Mouse (Mus musculus) lung, adult 18-20 months (tissue): ENCODE data around the gene Ppp4c.

Experiments used
- DNase-seq, 2 experiments: peaks; one replicate each; pipeline ENCODE4 v3.0.0; 2022; ENCODE audit warnings: mixed read lengths in 2 of 2

The Ppp4c gene

DNA sequence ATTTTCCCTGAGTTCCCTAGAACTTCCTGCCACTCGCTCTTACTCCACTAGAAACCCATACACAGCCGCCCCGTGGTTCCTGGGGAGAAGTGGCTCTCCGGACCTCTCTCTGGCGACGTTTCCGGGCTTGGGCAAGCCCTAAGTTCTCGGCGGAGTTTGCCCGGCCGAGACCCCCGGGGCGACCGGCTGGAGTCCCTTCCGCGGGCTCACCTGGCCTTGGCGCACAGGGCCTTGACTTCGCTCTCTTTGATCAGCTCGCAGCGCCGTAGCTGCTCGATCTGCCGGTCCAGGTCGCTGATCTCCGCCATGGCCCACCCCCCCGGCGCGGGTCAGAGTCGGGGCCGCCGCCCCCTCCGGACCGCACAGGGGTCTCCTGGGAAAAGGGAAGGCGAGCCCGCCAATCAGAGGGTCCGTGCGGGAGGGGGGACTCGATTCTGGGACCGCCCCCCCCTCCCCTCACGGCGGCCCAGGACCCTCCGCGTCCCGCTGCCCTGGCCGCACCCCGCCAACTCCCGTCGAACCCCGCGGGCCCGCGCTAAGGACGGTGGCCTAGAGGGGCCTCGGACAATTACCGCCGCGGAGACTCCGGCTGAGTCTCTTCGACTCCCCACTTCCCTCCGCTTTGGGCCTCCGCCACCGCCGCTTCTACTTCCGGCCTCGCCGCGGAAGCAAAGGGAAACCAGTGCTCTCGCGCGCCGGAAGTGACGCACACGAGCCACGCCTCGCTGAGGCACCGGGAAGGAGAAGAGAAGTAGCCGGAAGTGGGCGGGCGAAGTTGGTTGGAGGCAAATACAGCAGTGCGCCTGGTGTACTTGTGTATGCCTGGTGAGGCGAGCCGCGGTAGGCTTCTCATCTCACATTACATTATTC lies at the start of gene Ppp4c:
Gene Ppp4c (minus strand): TSS at position 646 of the 870 bp plus-strand sequence.
- DNase-seq, result peak; percentile 97 to 98

DNA sequence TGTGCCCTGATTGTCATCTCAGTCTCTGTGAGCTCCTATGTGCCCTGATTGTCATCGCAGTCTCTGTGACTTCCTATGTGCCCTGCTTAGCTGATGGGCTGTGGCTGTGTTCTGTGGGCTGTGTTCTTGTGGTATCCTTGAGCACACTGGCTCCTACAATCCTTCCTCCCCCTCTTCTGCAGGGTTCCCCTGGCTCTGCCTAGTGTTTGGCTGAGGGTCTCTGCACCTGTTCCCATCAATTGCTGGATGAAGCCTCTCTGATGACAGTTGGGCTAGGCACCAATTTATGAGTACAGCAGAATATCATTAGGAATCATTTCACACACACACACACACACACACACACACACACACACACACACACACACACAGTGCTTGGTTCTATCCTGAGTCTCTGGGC lies 41.0 kb upstream of the Ppp4c start:
- DNase-seq, result no peak

DNA sequence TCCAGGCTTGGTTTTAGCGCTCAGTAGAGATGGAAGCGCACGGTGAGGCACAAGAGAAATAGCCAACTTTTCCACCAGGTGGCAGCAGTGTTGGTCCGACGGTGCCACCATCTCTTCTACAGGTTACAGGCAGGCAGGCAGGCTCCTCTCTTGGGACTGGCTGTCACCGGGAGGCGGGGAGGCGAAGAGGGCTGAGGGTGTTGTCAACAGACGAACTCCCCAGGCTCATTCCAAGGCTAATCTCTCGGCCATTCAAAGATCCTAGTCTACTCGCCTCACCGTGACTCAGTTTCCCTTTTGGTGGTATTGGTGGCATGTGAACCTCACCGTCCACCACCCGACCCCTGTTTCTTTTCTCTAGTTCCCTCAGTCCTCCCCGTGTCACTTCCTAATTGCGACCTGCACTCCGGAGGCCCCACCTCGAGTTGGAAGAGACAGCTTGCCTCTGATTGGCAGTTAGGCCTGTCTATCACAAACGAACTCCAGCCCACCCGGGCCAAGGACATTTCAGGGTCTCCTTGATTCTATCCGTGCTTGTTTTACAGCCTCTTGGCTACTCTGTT lies 39.8 kb upstream of the Ppp4c start:
- peak; percentile 81 to 84 for DNase-seq

DNA sequence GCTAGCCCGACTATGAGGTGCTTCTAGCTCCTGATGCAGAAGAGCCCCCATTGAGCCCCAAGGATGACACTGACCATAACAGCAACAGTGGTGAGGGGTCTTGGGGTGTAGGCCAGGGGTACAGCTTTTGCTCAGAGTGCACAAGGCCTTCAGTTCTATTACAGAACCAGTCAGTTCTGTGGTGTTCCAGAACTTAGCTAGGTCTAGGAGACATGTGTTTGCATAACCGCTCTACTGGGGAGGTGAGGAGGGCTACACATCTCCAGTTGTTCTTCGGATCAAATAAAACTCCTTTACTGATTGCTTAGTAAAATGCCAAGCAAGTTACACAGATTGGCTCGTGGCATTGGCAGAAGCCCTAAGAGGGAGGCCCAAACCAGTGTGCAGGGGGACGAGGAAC lies 39.2 kb upstream of the Ppp4c start, which contains the start of gene 4930451I11Rik:
Gene 4930451I11Rik (minus strand): TSS at position 101 of the 400 bp plus-strand sequence.
- no peak for DNase-seq

DNA sequence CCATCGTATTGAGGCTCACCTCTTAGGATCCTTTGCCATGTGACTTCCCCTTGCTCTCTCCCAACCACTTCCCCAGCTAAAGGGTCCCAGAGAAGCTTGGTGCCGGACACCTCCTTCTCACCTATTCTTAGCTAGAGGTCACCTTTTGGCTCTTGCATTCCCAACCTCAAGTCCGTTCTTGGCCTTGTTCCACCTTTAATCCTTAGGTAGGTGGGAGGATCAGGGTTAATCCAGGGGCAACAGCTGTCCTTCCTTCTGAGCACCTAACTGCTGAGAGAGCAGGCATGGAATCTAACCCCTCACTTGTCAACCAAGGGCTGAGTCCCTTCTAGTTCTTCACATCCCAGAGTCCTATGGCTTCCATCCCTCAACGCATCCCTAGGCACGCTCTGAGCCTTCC lies 33.7 kb upstream of the Ppp4c start:
- no peak for DNase-seq

DNA sequence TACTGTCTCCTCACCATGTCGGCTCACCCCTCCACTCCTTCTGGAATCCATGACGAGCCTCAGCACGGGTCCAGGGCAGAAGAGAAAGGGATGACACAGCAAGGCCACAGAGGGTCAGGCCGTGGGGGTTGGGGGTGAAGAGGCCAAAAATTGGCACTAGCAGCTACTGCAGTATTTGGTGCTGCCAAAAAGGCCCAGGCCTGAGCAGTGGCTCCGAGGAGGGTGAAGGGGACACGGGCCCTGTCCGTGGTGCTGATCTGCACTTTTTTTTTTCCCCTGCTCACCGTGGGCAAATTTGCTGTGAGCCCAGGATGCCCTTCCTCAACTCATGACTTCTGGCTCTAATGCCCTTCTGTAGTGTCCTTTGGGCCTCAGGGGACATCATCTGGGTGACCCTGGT lies 33.1 kb upstream of the Ppp4c start:
- no peak for DNase-seq

DNA sequence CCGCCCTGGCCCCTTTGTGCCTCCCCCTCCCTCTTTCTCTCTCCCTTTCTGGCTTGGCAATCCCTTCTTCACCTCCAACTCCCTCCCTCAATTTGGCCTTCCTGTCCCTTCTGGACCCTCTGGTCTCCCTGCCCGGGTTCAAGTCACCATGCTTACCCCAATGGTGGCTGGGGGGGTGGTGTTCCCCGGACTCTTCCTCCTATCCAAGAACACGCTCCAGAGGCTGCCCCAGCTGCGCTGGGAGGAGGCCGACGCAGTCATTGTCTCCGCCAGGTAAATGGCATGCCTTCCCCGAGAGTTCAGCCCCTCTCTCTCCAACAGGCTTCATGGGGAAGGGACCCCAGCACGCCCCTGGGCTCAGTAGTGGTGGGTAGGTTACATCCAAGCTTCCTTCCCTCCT lies 31.6 kb upstream of the Ppp4c start:
- DNase-seq, result no peak

DNA sequence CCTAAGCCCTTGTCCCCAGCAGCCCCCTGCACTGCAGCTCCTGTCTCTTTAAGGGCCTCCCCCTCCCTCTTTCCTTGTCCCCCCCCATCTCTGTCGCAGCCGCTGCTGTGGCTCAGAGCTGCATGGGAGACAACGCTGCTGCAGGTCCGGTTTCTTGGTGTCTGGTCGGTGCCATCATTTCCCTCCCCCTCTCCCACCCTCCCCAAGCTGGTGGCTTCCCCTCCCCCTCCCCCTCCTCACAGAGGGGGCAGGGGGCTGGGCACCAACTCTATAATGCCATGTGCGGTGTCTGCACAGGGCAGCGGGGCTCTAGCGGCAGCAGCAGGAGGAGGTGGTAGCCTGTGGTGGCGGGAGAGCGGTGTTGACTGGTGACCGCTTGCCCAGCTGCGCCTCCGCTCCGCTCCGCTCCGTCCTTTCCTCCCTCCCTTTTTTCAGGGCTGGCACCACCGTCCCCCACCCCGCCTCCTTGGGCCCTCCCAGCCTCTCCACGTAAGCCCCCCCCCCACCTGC lies 31.0 kb upstream of the Ppp4c start:
- DNase-seq, result no peak

DNA sequence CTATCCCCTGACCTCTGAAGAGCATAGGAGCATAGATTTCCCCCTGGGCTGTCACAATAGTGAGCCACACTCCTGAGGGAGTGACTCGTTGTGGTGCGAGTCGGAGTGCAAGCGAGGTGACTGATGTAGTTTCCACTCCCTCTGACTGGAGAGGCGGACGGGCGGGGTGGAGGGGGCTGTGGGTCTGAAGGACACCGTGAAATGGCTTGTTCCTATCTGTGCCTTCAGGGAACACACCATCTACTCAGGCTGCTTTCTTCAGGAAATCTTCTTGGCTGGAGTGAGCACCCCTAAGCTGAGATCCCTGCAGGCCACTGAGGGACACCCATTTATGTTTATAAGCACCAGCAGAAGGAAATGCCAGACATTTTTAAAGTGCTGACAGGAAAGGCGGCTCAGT lies 30.4 kb upstream of the Ppp4c start:
- peak; percentile 47 to 52 for DNase-seq

DNA sequence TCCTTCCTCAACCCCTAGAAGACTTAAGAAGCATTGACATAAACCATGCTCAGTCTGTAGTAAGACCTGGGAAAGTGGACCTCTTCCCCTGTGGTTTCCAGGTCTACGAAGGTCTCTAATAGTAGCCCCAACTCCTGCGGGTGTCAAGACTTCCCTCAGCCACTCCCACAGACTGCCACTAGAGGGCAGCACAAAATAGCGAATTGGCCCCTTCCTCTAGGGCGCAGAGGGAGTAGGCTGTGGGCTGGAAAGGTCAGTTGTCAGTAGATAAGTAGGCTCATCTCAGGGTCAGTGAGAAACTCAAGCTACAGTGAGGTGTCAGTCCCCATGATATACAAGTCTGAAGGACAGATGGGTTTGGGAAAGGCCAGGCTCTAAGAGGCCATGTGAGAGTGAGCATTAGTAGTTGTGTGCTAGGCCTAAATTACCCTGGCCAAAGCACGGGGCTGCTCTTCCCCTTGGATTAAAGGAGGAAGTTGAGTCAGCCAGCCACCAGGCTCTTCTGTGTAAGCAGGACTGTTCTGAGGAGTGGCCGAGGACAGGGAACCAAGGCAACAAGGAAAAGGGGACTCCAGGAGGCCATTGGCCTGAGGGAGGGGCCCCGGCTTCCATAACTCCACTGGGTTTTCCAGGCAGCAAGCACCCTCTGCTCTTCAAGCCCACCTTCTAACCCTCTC lies 29.7 kb upstream of the Ppp4c start:
- peak; percentile 78 to 84 for DNase-seq

DNA sequence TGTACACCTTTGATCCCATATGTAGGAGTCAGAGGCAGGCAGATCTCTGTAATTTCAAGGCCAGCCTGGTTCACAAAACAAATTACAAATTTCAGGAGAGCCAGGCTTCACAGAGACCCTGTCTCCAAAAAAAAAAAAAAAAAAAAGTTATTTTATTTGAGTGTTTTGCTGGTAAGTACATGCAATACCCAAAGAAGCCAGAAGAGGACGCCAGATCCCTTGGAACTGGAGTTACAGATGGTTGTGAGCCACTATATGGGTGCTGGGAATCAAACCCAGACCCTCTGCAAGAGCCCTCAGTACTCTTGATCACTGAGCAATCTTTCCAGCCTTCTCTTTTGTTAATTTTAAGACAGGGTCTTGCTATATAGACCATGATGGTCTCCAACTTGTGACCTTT lies 26.5 kb upstream of the Ppp4c start:
- no peak for DNase-seq

DNA sequence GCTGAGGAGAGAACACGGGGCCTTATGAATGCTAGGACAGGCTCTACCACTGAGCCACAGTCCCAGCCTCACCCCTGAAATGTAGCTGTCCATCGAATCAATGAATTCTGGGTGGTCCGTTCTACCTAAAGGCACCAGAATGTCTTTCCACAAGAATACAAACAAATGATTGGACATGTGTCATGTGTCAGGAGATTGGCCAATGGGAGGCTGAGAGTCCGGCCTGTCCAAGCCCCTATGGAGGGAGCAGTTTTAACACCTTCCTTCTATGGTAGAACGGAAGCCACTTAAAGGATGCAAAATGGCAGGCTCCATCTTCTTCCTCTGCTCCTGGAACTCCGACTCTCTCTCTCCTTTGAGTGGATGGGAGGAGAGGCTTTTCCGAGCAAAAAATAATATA lies 25.3 kb upstream of the Ppp4c start:
- DNase-seq, result no peak

DNA sequence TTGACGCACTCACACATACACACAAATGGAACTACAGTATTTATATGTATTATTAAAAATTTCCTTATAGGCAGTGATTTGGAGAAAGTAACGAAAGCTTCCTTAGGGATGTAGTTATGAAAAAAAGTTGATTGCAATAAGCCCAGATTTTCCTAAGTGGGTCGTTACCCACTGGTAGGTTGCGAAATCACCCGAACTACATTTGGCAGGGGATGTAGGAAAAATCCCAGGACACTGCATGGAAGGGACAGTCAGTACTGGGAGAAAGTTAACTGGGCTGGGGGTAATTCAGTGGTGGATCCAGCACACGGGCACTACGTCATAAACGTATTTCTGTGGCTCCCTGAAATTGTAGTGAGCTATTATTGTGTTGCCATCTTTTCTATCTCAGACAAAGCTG lies 24.2 kb upstream of the Ppp4c start:
- peak in 1 of 2 experiments; percentile 27 for DNase-seq

DNA sequence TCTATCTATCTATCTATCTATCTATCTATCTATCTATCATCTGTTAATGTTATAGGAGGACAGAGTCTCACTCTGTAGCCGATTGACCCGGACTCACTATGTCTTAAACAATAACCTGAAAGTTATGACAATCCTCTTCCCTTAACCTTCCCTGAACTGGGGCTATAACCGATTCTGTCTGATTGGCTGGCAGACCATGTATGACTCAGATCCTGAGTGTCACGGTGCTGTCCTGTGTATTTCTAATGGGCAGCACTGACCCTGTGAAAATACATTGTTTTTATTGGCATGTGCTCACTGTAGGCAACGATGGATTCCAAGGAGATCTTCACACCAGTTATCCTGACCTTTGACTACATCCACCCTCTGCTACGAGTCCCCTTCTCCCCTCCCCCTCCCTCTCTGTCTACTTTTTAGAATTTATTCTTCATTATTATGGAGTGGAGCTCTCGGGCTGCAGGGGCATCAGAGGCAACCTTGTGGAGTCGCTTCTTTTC lies 23.5 kb upstream of the Ppp4c start:
- no peak for DNase-seq

DNA sequence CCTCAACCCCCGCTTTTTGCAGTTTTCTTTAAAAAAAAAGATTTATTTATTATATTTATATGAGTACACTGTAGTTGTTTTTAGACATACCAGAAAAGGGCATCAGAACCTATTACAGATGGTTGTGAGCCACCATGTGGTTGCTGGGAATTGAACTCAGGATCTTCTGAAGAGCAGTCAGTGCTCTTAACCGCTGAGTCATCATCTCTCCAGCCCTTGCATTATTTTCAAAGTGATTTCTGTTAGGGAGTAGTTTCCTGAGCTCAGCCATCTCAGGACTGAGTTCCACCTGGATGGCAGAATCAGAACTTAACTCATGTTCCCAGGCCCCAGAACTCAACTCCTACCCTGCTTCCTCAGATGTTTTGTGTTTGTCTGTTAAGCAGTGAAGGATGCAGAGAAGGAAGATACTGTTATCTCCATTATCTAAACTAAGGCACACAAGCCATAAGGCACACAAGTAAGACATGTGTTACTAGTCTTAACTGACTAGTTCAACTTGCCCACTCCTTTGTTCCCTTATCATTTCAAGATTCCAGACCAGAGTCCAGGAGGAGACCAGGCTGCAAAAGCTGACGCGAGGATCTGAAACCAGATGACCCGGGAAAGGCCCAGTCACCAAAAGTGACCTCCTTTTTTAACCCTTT lies 17.6 kb upstream of the Ppp4c start:
- DNase-seq, result no peak

DNA sequence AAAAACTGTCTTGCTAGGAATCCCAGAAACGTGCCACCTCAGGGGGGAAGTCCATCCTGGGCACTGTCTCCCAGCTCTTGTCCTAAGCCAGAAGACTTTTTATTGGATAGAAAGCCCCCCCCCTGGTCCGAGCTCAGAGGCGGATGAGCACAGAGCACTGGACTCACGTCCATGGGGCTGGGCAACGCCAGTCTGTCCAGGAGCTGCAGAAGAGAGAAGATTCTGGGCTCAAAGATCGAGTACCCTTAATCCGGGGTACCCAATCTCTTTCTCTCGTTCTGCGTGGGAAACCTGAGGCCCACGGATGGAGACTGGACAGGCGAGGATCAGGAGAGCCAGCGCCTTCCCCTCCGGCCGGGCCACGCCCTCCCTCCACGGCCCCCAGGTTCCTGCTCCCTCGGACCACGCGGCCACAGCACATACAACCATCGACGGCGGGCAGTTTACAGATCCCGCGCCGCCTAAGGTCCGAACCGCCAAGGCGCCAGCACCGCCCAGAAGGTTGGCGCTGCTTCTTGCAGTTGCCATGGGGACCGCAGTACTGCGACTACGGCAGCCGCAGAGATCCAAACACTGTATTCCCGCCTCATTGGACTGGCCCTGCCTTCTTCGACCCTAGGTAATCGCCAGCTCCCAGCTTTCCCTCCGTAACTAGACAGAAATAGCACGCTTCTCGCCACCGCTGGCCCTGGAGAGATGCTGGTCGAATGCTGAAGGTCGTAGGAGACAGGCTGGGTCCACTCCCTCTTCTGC lies 16.6 kb upstream of the Ppp4c start:
- DNase-seq, result peak; percentile 89 to 91

DNA sequence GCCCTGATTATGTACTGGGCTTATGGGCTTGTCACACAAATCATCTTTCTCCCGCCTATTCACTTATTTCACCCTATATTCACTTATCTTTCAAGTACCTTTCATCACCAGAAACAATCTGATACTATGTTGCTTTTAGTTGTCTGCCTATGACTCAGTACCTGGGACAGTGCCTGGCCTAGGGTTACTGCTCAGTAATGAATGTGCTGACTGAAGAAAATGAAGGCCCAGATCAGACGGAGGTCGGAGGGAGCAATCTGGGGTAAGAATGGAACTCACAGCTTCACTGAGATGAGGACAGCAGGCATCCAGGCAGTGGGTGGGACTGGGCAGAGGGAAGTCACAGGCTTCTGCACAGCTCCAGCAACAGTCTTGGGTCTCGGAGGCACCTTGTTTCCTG lies 15.1 kb upstream of the Ppp4c start:
- DNase-seq, result no peak

DNA sequence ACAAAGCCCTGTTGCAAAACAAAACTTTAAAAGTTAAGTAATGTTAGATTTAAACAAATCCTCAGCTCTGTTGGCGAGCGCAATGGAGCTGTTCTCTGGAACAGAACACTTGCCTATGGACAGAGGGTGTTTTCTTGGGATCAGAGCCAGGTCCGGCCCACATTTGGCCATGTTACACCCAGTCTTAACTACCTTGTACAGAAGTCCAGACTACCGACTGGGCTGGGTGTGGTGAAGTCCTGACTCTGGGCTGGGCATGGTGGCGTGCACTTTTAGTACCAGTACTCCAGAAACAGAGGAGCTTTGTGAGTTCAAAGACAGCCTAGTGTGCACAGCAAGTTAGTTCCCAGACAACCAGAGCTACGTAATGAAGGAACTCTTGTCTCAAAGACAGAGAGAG lies 14.7 kb upstream of the Ppp4c start:
- peak; percentile 82 to 88 for DNase-seq

DNA sequence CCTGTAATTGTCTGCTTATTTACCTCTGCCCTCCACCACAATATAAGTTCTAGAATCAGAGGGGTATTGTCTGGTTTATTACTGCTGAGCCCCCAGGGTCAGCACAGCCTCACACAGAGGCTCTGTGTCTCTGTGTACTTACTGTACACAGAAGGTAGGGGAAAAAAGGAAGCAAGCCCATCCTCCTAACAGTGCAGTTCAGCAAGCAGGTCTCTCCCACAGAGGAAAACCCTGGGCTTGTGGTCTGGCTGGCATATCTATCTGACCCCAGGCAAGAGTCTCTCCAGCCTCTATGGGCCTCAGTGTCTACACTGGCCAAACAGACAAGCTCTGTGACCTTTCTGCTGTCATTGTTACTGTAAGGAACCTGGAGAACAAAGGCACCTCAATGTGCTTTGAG lies 11.5 kb upstream of the Ppp4c start:
- DNase-seq, result no peak

DNA sequence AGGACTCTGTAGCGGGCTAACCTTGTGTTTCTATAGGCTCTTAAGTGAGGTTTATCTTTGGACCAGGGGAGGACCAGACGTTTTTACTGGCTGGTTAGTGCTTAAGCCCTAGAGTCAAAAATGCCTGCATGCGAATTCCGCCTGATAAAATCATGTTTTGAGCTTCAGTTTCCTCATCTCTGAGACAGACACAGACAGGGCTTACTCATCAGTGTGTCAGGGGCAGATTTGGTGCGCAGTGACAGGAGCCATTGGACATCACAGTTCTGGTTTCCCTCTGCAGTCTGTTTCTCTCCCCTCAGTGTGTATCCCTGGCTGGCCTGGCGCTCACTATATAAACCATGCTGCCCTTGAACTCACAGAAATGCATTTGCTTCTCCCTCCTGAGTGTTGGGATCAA lies 10.9 kb upstream of the Ppp4c start:
- no peak for DNase-seq

DNA sequence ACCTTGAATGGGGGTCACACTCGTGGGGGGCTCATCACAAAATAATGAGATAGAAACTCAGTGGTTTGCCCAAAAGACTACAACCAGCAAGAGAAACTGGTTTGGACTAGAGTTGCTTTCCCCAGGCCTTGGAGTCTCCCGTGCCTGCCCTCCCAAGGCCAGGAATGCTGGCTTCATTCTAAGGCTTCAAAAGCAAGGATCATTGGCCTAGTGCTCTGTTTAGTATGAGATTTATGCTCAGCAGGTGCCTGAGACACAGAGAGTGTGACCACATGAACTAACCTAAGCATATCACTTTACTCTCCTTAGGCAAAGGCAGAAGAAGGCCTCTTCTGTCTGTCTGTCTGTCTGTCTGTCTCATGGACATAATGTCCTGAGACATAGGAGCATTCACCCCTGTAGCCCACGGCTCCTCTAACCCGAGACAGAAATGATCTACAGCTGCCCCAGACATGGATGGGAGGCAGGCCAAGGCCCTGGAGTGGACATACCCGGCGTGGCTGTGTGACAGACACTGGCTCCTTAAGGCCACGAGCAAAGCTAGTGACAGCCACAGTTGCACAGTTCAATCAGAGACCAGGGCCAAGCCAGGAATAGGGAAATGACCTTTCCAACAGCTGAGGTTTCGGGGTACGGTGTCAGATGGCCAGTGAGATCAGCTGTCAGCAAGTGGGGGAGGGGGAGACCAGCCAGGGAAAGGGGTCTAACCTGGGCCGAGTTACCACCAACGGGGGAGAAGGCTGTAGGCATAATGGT lies 10.0 kb upstream of the Ppp4c start:
- no peak for DNase-seq

DNA sequence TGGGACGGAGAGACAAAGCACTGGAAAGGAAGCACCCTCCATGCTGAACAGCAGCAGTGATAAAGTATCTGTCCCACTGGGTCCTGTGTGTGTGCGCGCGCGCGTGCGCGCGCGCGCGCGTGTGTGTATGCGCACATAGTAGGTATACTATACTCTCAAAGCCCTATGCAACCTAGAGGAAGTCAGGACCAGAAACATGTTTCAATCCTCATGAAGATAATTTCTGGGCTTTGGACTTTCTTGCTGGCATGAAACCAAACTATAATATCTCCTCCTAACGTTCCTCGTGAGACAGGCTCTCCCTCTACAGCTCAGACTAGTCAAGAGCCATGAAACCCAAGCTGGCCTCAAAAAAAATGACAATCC lies 8.7 kb upstream of the Ppp4c start:
- no peak for DNase-seq
